In the genomic region with DNA sequence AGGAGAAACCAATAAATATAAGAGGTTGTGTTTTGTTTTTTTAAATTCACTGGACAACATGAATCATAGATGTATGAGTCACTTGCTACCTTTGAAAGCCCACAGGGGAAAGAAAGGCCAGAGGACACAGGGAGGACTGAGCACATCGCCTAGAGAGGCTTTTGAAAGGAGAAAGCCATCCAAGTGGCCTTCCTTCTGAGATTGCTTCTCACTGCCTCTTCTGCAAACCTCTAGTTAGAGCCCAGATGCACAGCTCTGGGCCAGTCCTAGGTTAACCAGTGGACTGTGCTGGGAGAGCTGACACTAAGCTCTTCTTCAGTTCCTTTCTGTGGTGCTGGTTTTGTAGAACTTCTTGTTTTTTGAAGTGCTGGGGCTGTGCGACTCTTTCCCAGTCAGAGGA, we compare ENCODE assay signal across 16 mouse cellular contexts. TPM values are rescaled to one million over a fixed set of nuclear protein-coding genes. Genes with fewer than 3 reads are reported as not detected.
DNase-seq lines count a peak whose midpoint lies in the region; ATAC-seq and TF ChIP-seq lines count a peak whose summit lies in the region.
"Had no signal": no experiment of that assay in that cellular context is flagged by ENCODE, and none has a peak within 500 bp of the region (broad histone marks: within the 10 kb centered on the region; RNA-seq: fewer than 3 reads in every experiment).

No protein-coding gene starts in this region.

- H3K36me3 ChIP-seq in liver, embryonic 14.5 days (replicated peaks; ENCODE audit: control insufficient read depth, insufficient read depth, low read depth) = no peaks in the 10 kb centered on the region
- H3K36me3 ChIP-seq: limb, embryonic 10.5 days; midbrain, embryonic 13.5 days had no signal

- no peak for TF ChIP-seq EP300 in liver, embryonic 14.5 days (IDR thresholded peaks at IDR 0.05; ENCODE audit: low read depth)

- peak overlapping the region; percentile 8 for H3K4me2 ChIP-seq in liver, embryonic 14.5 days (ENCODE audit: low read depth)
- H3K4me2 ChIP-seq: midbrain, embryonic 13.5 days had no signal

- WGBS in liver, embryonic 14.5 days (ENCODE audit: insufficient replicate concordance) = 64% methylated on average over 2 of the region's 2 CpGs

- H3K9me3 ChIP-seq in liver, embryonic 14.5 days (ENCODE audit: control insufficient read depth, low read length) = no peaks in the 10 kb centered on the region
- H3K9me3 ChIP-seq: limb, embryonic 10.5 days; midbrain, embryonic 13.5 days had no signal

- TF ChIP-seq POLR2A in bone marrow macrophage, adult 2 months (IDR thresholded peaks at IDR 0.05; ENCODE audit: borderline replicate concordance, low read depth, low read length) = no peak

- H3K27me3 ChIP-seq in liver, embryonic 14.5 days (ENCODE audit: control insufficient read depth, insufficient read depth, low read length) = no peaks in the 10 kb centered on the region
- H3K27me3 ChIP-seq: midbrain, embryonic 13.5 days had no signal

- H3K9ac ChIP-seq in liver, embryonic 14.5 days (replicated peaks) = no peak overlapping the region
- H3K9ac ChIP-seq: midbrain, embryonic 13.5 days had no signal

- no peak for ATAC-seq in liver, embryonic 14.5 days (ENCODE audit: insufficient read depth)
- ATAC-seq: intestine, embryonic 16.5 days; midbrain, embryonic 13.5 days had no signal

- TF ChIP-seq CTCF in bone marrow macrophage, adult 2 months (IDR thresholded peaks at IDR 0.05; ENCODE audit: low read depth, low read length) = no peak
- TF ChIP-seq CTCF in liver, embryonic 14.5 days (IDR thresholded peaks at IDR 0.05; ENCODE audit: low read depth) = no peak

- peak overlapping the region; percentile 42 for H3K4me3 ChIP-seq in bone marrow macrophage, adult 2 months (ENCODE audit: insufficient read depth, low read length)
- no peak overlapping the region for H3K4me3 ChIP-seq in liver, embryonic 14.5 days (ENCODE audit: insufficient read depth in 1 of 2, low read depth in 2 of 2, low read length in 2 of 2)
- H3K4me3 ChIP-seq: limb, embryonic 10.5 days; midbrain, embryonic 13.5 days had no signal

- H3K4me1 ChIP-seq in bone marrow macrophage, adult 2 months (ENCODE audit: control insufficient read depth, insufficient read depth, low read length) = peaks cover 81% of the 10 kb centered on the region
- peaks cover 9 to 41% of the 10 kb centered on the region in 2 experiments for H3K4me1 ChIP-seq in liver, embryonic 14.5 days (replicated peaks; ENCODE audit: control insufficient read depth in 2 of 2, insufficient read depth in 2 of 2, low read length in 1 of 2)
- H3K4me1 ChIP-seq: midbrain, embryonic 13.5 days had no signal

- peak overlapping the region; percentile 91 for H3K27ac ChIP-seq in bone marrow macrophage, adult 2 months (ENCODE audit: insufficient read depth, low read depth, low read length)
- no peak overlapping the region for H3K27ac ChIP-seq in liver, embryonic 14.5 days
- H3K27ac ChIP-seq: limb, embryonic 10.5 days; midbrain, embryonic 13.5 days had no signal

- DNase-seq in 3T3-L1 (ENCODE audit: low read depth, low spot score) = peak; percentile 89
- DNase-seq in B cell, adult 2 months = peak; percentile 56 to 61
- no peak for DNase-seq in liver, embryonic 14.5 days (ENCODE audit: low read depth in 3 of 3, low spot score in 3 of 3)
- DNase-seq in embryo, embryonic 10.5 days (ENCODE audit: low spot score) = no peak
- no peak for DNase-seq in frontal cortex, postnatal 14 days (ENCODE audit: low spot score in 2 of 2)
- DNase-seq in gastrocnemius, postnatal 4 days (ENCODE audit: low spot score in 2 of 2) = no peak
- DNase-seq: adrenal gland, postnatal 10 days; cerebellum, postnatal 10 days; gastrocnemius, postnatal 25 days; kidney, postnatal 14 days; lung, adult 18-20 months; lung, postnatal 36 days had no signal

RNA-seq across cellular contexts. Expression of a gene that starts 40.9 kb away (rescaled TPM):
- 77.6 and 78.7 TPM in 2 replicates for polyA plus RNA-seq in bone marrow macrophage, adult 2 months (2012; ENCODE audit: insufficient read depth, insufficient read length, missing spikeins)
- 6.9 and 9.4 TPM in 2 replicates for polyA plus RNA-seq in liver, embryonic 14.5 days (2012; rRNA removed)
- polyA plus RNA-seq in liver, embryonic 14.5 days (2014; fragmentation: Nextera tagmentation; extraction: Ambion mirVana) = 11.6 and 13.5 TPM in 2 replicates
- 10 to 100 TPM; 36.4 to 38.6 TPM for total RNA-seq in gastrocnemius, postnatal 4 days (2021)

Comparison
In these comparisons a context has a peak if more than half of its experiments do, and no peak if none do; other contexts are left out.
1. DNase-seq: peak in 3T3-L1 (single experiment) and B cell, adult 2 months (2 of 2); none in liver, embryonic 14.5 days (0 of 3), embryo, embryonic 10.5 days (single experiment), frontal cortex, postnatal 14 days (0 of 2) and gastrocnemius, postnatal 4 days (0 of 2).